Mouse (Mus musculus): ENCODE measurements around the gene Cdkl3.

DNA sequence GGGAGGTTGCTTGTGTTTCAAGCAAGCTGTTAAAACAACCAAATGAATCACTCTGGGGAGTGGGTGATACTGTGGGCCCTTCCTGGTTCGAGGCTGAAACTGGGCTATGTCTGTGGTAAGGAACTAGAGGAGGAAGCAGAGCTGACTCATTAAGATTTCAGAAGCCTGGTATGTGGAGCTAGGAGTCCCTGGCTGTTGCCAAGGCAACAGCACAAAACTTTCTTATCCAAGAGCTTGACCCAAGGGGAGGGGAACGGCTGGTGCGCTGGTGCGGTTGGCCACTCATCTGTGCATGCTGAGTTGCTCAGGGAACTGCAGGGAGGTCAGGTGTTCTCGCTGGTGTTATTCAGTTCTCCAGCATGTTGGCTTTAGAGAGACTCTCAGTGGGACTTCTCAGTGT lies 76.0 kb downstream of the Cdkl3 start:
- TF ChIP-seq CTCF (IDR thresholded peaks at IDR 0.05; ENCODE audit: extremely low read depth, insufficient read length, insufficient replicate concordance, low read depth, low read length) (no peak), POLR2A (IDR thresholded peaks at IDR 0.05; ENCODE audit: low read depth, low read length) (no peak)
